Mouse (Mus musculus) spleen, postnatal 14 days (tissue): ENCODE results near the gene Schip1.

ENCODE experiments used
- DNase-seq, 2 experiments: peaks; one replicate each; pipeline ENCODE4 v3.0.0; 2021 to 2022; ENCODE audit warnings: low spot score in 2 of 2

Gene Schip1

GRCm38 (mm10) chr3:68558744-68559143 lies 494.1 kb downstream of the Schip1 start:
- DNase-seq: no peak

- no peak for DNase-seq
Measured at GRCm38 (mm10) chr3:68560057-68560456, 495.5 kb downstream of the Schip1 start.

GRCm38 (mm10) chr3:68562838-68563237 lies 498.2 kb downstream of the Schip1 start:
- DNase-seq: no peak

- DNase-seq: no peak
Measured at GRCm38 (mm10) chr3:68563922-68564321, 499.3 kb downstream of the Schip1 start.

- no peak for DNase-seq
Measured at GRCm38 (mm10) chr3:68564978-68565674, 500.5 kb downstream of the Schip1 start.

GRCm38 (mm10) chr3:68565675-68566055 lies 501.1 kb downstream of the Schip1 start:
- DNase-seq: no peak

GRCm38 (mm10) chr3:68567581-68567980 lies 503.0 kb downstream of the Schip1 start:
- no peak for DNase-seq

- no peak for DNase-seq
Measured at GRCm38 (mm10) chr3:68568149-68568548, 503.5 kb downstream of the Schip1 start.

- no peak for DNase-seq
Measured at GRCm38 (mm10) chr3:68568716-68569115, 504.1 kb downstream of the Schip1 start.

GRCm38 (mm10) chr3:68570319-68570718 lies 505.7 kb downstream of the Schip1 start:
- DNase-seq: no peak

GRCm38 (mm10) chr3:68572249-68573225 lies 507.9 kb downstream of the Schip1 start:
- no peak for DNase-seq

- no peak for DNase-seq
Measured at GRCm38 (mm10) chr3:68573226-68573624, 508.6 kb downstream of the Schip1 start.

- DNase-seq: no peak
Measured at GRCm38 (mm10) chr3:68574097-68574496, 509.5 kb downstream of the Schip1 start.

- DNase-seq: no peak
Measured at GRCm38 (mm10) chr3:68574565-68574964, 510.0 kb downstream of the Schip1 start.

- no peak for DNase-seq
Measured at GRCm38 (mm10) chr3:68575636-68576340, 511.2 kb downstream of the Schip1 start.

GRCm38 (mm10) chr3:68576431-68576830 lies 511.8 kb downstream of the Schip1 start:
- DNase-seq: no peak

- DNase-seq: no peak
Measured at GRCm38 (mm10) chr3:68576948-68577347, 512.3 kb downstream of the Schip1 start.

GRCm38 (mm10) chr3:68581591-68581990 lies 517.0 kb downstream of the Schip1 start:
- DNase-seq: no peak

GRCm38 (mm10) chr3:68582103-68582740 lies 517.6 kb downstream of the Schip1 start:
- DNase-seq: no peak

- no peak for DNase-seq
Measured at GRCm38 (mm10) chr3:68583031-68583693, 518.6 kb downstream of the Schip1 start.
